Mouse (Mus musculus) thymus, adult 2 months (tissue): ENCODE measurements around the gene Tinf2.

Experiments used
- CTCF ChIP-seq: fragments of 200-500 bp; IDR thresholded peaks from 2 replicates; pipeline ENCODE4 v1.5.1; 2012; ENCODE audit warnings: mild to moderate bottlenecking, control low read depth, low read length, moderate library complexity, borderline replicate concordance; ENCODE audit not compliant: control insufficient read depth, poor library complexity, insufficient read depth; ENCODE audit errors: extremely low read depth
- POLR2A ChIP-seq: fragments of 200-500 bp; IDR thresholded peaks from 2 replicates; pipeline ENCODE4 v1.6.1; 2012; ENCODE audit warnings: mild to moderate bottlenecking, low read length, control low read depth, moderate library complexity; ENCODE audit not compliant: control insufficient read depth, poor library complexity, insufficient read depth; ENCODE audit errors: extremely low read depth

DNA sequence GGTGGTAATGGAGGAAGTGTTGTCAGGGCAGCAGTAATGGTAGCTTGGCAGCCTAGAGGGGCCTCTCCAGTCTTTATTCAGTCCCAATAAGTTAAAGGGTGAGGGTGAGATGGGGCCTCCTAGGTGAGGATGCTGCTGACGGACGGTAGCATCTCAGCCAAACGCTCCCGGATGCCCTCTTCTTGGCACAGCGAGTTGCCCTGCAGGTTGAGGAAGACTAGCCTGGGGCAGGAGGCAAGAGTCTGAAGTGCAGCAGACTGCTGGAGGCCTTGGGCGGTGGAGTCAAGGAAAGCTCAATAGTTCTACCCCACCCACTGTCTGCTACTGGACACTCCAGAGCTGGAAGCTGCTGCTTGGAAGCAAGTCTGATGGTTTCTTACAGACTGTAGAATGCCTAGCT lies 34.7 kb upstream of the Tinf2 start:
- TF ChIP-seq POLR2A (no peak), CTCF (no peak)
